Comparison of ENCODE assay signal across 16 mouse cellular contexts in genomic region chr14:34196706-34197105, GRCm38 (mm10). TPM values are rescaled to one million over a fixed set of nuclear protein-coding genes. Genes with fewer than 3 reads are reported as not detected.
DNase-seq lines count a peak whose midpoint lies in the region; ATAC-seq and TF ChIP-seq lines count a peak whose summit lies in the region.
"Had no signal": no experiment of that assay in that cellular context is flagged by ENCODE, and none has a peak within 500 bp of the region (broad histone marks: within the 10 kb centered on the region; RNA-seq: fewer than 3 reads in every experiment).

No protein-coding gene starts in this region.

- no peak overlapping the region for H3K27ac ChIP-seq in embryonic facial prominence, embryonic 11.5 days (replicated peaks; ENCODE audit: low read depth, low read length)
- H3K27ac ChIP-seq: forebrain, embryonic 12.5 days; hindbrain, embryonic 15.5 days; liver, embryonic 13.5 days had no signal

- no peaks in the 10 kb centered on the region for H3K79me2 ChIP-seq in myocyte (ENCODE audit: control insufficient read depth, insufficient read depth)

- WGBS in embryonic facial prominence, embryonic 11.5 days: 38% methylated on average over 4 of the region's 4 CpGs

- H3K4me2 ChIP-seq in embryonic facial prominence, embryonic 11.5 days (ENCODE audit: low read depth, low read length): no peak overlapping the region
- H3K4me2 ChIP-seq in myocyte (ENCODE audit: low read depth): no peak overlapping the region
- H3K4me2 ChIP-seq: forebrain, embryonic 12.5 days; hindbrain, embryonic 15.5 days; liver, embryonic 13.5 days had no signal

- ATAC-seq in embryonic facial prominence, embryonic 11.5 days (replicated peaks; ENCODE audit: insufficient number of reproducible peaks, low FRiP score, low TSS enrichment, low read depth): no peak
- ATAC-seq: lung, postnatal 0 days; Patski had no signal

- H3K9me3 ChIP-seq in embryonic facial prominence, embryonic 11.5 days (replicated peaks; ENCODE audit: control insufficient read depth, low read length): no peaks in the 10 kb centered on the region
- H3K9me3 ChIP-seq: forebrain, embryonic 12.5 days; hindbrain, embryonic 15.5 days; liver, embryonic 13.5 days had no signal

- TF ChIP-seq POLR2A in myocyte (IDR thresholded peaks at IDR 0.05; ENCODE audit: insufficient read length, low read depth): no peak

- no peaks in the 10 kb centered on the region for H3K4me1 ChIP-seq in embryonic facial prominence, embryonic 11.5 days (ENCODE audit: control insufficient read depth, insufficient read depth, low read length)

- no peak overlapping the region for H3K4me3 ChIP-seq in embryonic facial prominence, embryonic 11.5 days (ENCODE audit: low read depth, low read length)
- no peak overlapping the region for H3K4me3 ChIP-seq in myocyte
- H3K4me3 ChIP-seq: forebrain, embryonic 12.5 days; hindbrain, embryonic 15.5 days; liver, embryonic 13.5 days had no signal

- intact Hi-C loops in gastrocnemius, postnatal 14 days (cut with DNase I; ENCODE audit: low total_unique reads): no loop called here

- H3ac ChIP-seq in myocyte (ENCODE audit: control insufficient read depth, insufficient read length): no peak overlapping the region

- peaks cover 2% of the 10 kb centered on the region; the same call in 1 of the 2 replicates for H3K27me3 ChIP-seq in embryonic facial prominence, embryonic 11.5 days (ENCODE audit: control insufficient read depth, insufficient read depth, low read length)
- H3K27me3 ChIP-seq in myocyte (ENCODE audit: control insufficient read depth, insufficient read depth, insufficient read length): peaks cover 5% of the 10 kb centered on the region
- H3K27me3 ChIP-seq: hindbrain, embryonic 15.5 days had no signal

- peak; percentile 34 for DNase-seq in gastrocnemius, postnatal 14 days
- DNase-seq in gastrocnemius, adult 18-20 months (ENCODE audit: low spot score): no peak
- DNase-seq in lung, postnatal 10 days: peak; percentile 8
- DNase-seq in lung, postnatal 14 days: no peak
- no peak for DNase-seq in embryonic facial prominence, embryonic 11.5 days (ENCODE audit: low spot score)
- no peak for DNase-seq in thymus, postnatal 0 days (ENCODE audit: low spot score)
- DNase-seq in left cerebral cortex, adult 18-20 months (ENCODE audit: low spot score in 2 of 2): no peak
- DNase-seq: liver, embryonic 13.5 days; right cerebral cortex, postnatal 14 days; thymus, postnatal 4 days had no signal

- no peaks in the 10 kb centered on the region for H3K36me3 ChIP-seq in embryonic facial prominence, embryonic 11.5 days (replicated peaks; ENCODE audit: control insufficient read depth, insufficient read depth, low read depth, low read length)
- no peaks in the 10 kb centered on the region for H3K36me3 ChIP-seq in myocyte (ENCODE audit: control insufficient read depth, insufficient read depth)
- H3K36me3 ChIP-seq: forebrain, embryonic 12.5 days; liver, embryonic 13.5 days had no signal

- H3K9ac ChIP-seq in embryonic facial prominence, embryonic 11.5 days (replicated peaks; ENCODE audit: low read length): 0 out of 2 replicates have a peak overlapping the region, but pooled peaks have one; percentile 4
- H3K9ac ChIP-seq: forebrain, embryonic 12.5 days; hindbrain, embryonic 15.5 days; liver, embryonic 13.5 days had no signal

TF ChIP-seq in myocyte, 11 proteins besides CTCF, POLR2A, EP300 and RAD21:
- TF ChIP-seq CEBPB (IDR thresholded peaks at IDR 0.05; ENCODE audit: insufficient read depth, poor library complexity, severe bottlenecking) (no peak), MAX (IDR thresholded peaks at IDR 0.05; ENCODE audit: low read depth) (no peak), E2F4 (IDR thresholded peaks at IDR 0.05; ENCODE audit: insufficient read depth) (no peak), USF1 (IDR thresholded peaks at IDR 0.05; ENCODE audit: low read depth) (no peak), SRF (IDR thresholded peaks at IDR 0.05; ENCODE audit: control insufficient read depth, insufficient read length, low read depth) (no peak), REST (IDR thresholded peaks at IDR 0.05; ENCODE audit: insufficient read depth, insufficient read length) (no peak), MYOG (IDR thresholded peaks at IDR 0.05; ENCODE audit: control insufficient read depth in 1 of 3, insufficient read depth in 1 of 3, insufficient read length in 2 of 3, low read depth in 2 of 3) (peak; percentile 39 to 84 (median 63)), TCF3 (IDR thresholded peaks at IDR 0.05; ENCODE audit: insufficient read length, low read depth) (peak; percentile 23), MYOD1 (IDR thresholded peaks at IDR 0.05; ENCODE audit: control insufficient read depth in 1 of 3, insufficient read length in 2 of 3, low read depth in 2 of 3) (peak; percentile 58 to 82 (median 72)), TCF12 (IDR thresholded peaks at IDR 0.05; ENCODE audit: insufficient read depth, poor library complexity, severe bottlenecking) (peak; percentile 28)

RNA-seq across cellular contexts. Expression of gene Gprin2, which starts 4.7 kb away (rescaled TPM):
- total RNA-seq in gastrocnemius, postnatal 14 days (2021): under 1 TPM; 0.16 to 0.86 TPM
- under 1 TPM; 0.02 TPM for total RNA-seq in gastrocnemius, adult 18-20 months (2021)
- polyA plus RNA-seq in embryonic facial prominence, embryonic 11.5 days (2014; fragmentation: Nextera tagmentation; extraction: Ambion mirVana): 0.32 and 0.36 TPM in 2 replicates
- polyA plus RNA-seq in myocyte (2012; fragmentation: generic; extraction: Trizol): 0.01 TPM
- polyA plus RNA-seq in thymus, postnatal 0 days (2015; fragmentation: Nextera tagmentation; extraction: Ambion mirVana): 0.09 and 0.14 TPM in 2 replicates
- 1 to 10 TPM; 3.1 to 3.7 TPM for total RNA-seq in left cerebral cortex, adult 18-20 months (2021)

RNA-seq across cellular contexts. Expression of gene Syt15, which starts 22.7 kb away (rescaled TPM):
- total RNA-seq in gastrocnemius, postnatal 14 days (2021): under 1 TPM; 0.78 to 0.82 TPM
- total RNA-seq in gastrocnemius, adult 18-20 months (2021): under 1 TPM; 0.24 to 0.30 TPM
- polyA plus RNA-seq in embryonic facial prominence, embryonic 11.5 days (2014; fragmentation: Nextera tagmentation; extraction: Ambion mirVana): 0.06 TPM in 1 of 2 replicates, not detected in the other
- not detected for polyA plus RNA-seq in myocyte (2012; fragmentation: generic; extraction: Trizol)
- 0.22 and 0.38 TPM in 2 replicates for polyA plus RNA-seq in thymus, postnatal 0 days (2015; fragmentation: Nextera tagmentation; extraction: Ambion mirVana)
- under 1 TPM; 0.37 to 0.66 TPM for total RNA-seq in left cerebral cortex, adult 18-20 months (2021)

RNA-seq across cellular contexts. Expression of gene Npy4r, which starts 44.4 kb away (rescaled TPM):
- total RNA-seq in gastrocnemius, postnatal 14 days (2021): under 1 TPM; 0.09 to 0.23 TPM
- total RNA-seq in gastrocnemius, adult 18-20 months (2021): under 1 TPM in 1 of 2 experiments, not detected in 1; 0.07 TPM
- polyA plus RNA-seq in embryonic facial prominence, embryonic 11.5 days (2014; fragmentation: Nextera tagmentation; extraction: Ambion mirVana): 0.20 TPM in 1 of 2 replicates, not detected in the other
- 0.34 TPM for polyA plus RNA-seq in myocyte (2012; fragmentation: generic; extraction: Trizol)
- polyA plus RNA-seq in thymus, postnatal 0 days (2015; fragmentation: Nextera tagmentation; extraction: Ambion mirVana): 0.08 TPM in 1 of 2 replicates, not detected in the other
- total RNA-seq in left cerebral cortex, adult 18-20 months (2021): not detected
- total RNA-seq: left cerebral cortex, postnatal 10 days had no signal
- polyA plus RNA-seq: forebrain, embryonic 12.5 days; liver, embryonic 13.5 days; lung, postnatal 0 days had no signal

Comparison
In these comparisons a context has a peak if more than half of its experiments do, and no peak if none do; other contexts are left out.
1. DNase-seq: peak in gastrocnemius, postnatal 14 days (single experiment) and lung, postnatal 10 days (single experiment); none in gastrocnemius, adult 18-20 months (single experiment), lung, postnatal 14 days (single experiment), embryonic facial prominence, embryonic 11.5 days (single experiment), thymus, postnatal 0 days (single experiment) and left cerebral cortex, adult 18-20 months (0 of 2).